Mouse (Mus musculus): ENCODE results near the gene Itpk1.
A peak's percentile ranks its signal among the peaks of the same experiment; 100 is the strongest.

Gene Itpk1

GRCm38 (mm10) chr12:102704457-102705198, at the start of gene Itpk1:
Gene Itpk1, minus strand, starts transcription at chr12:102704930.
- DNase-seq, result peak; percentile 81

- no peak for DNase-seq
Observed at GRCm38 (mm10) chr12:102748256-102748655, 43.5 kb upstream of the Itpk1 start.

GRCm38 (mm10) chr12:102744839-102745238, 40.1 kb upstream of the Itpk1 start:
- no peak for DNase-seq

- DNase-seq, result peak; percentile 90
Observed at GRCm38 (mm10) chr12:102743589-102744574, 39.2 kb upstream of the Itpk1 start, which contains the start of the genes Moap1 and Tmem251. Gene Moap1, minus strand, starts transcription at chr12:102743661. Gene Tmem251, plus strand, starts transcription at chr12:102743762.

- DNase-seq, result no peak
Observed at GRCm38 (mm10) chr12:102743036-102743588, 38.4 kb upstream of the Itpk1 start.

GRCm38 (mm10) chr12:102742056-102742455, 37.3 kb upstream of the Itpk1 start:
- DNase-seq, result no peak

- DNase-seq, result peak; percentile 30
Observed at GRCm38 (mm10) chr12:102740285-102740684, 35.6 kb upstream of the Itpk1 start.

- DNase-seq, result no peak
Observed at GRCm38 (mm10) chr12:102739096-102739495, 34.4 kb upstream of the Itpk1 start.

- peak; percentile 87 for DNase-seq
Observed at GRCm38 (mm10) chr12:102733381-102733780, 28.7 kb upstream of the Itpk1 start.

GRCm38 (mm10) chr12:102730798-102731619, 26.3 kb upstream of the Itpk1 start:
- no peak for DNase-seq

- DNase-seq, result peak; percentile 82
Observed at GRCm38 (mm10) chr12:102729855-102730797, 25.4 kb upstream of the Itpk1 start.

GRCm38 (mm10) chr12:102725761-102726175, 21.0 kb upstream of the Itpk1 start:
- DNase-seq, result no peak

- no peak for DNase-seq
Observed at GRCm38 (mm10) chr12:102725146-102725545, 20.4 kb upstream of the Itpk1 start.

- DNase-seq, result no peak
Observed at GRCm38 (mm10) chr12:102723861-102724260, 19.1 kb upstream of the Itpk1 start.

GRCm38 (mm10) chr12:102722966-102723365, 18.2 kb upstream of the Itpk1 start:
- DNase-seq, result no peak

GRCm38 (mm10) chr12:102722451-102722850, 17.7 kb upstream of the Itpk1 start:
- peak; percentile 71 for DNase-seq

GRCm38 (mm10) chr12:102719552-102720315, 15.0 kb upstream of the Itpk1 start:
- DNase-seq, result peak; percentile 72

- DNase-seq, result no peak
Observed at GRCm38 (mm10) chr12:102714654-102715395, 10.1 kb upstream of the Itpk1 start.

GRCm38 (mm10) chr12:102714116-102714515, 9.4 kb upstream of the Itpk1 start:
- DNase-seq, result no peak
